Mouse (Mus musculus) lung, postnatal 0 days (tissue): ENCODE results near the gene Olfr286.

Source experiments
- CTCF ChIP-seq: IDR thresholded peaks from 2 replicates; pipeline ENCODE4 v1.5.1; 2016; ENCODE audit warnings: antibody characterized with exemption, mild to moderate bottlenecking
- EP300 ChIP-seq: IDR thresholded peaks from 2 replicates; pipeline ENCODE4 v1.6.1; 2016; ENCODE audit warnings: antibody characterized with exemption, mild to moderate bottlenecking, control low read depth

- TF ChIP-seq CTCF (peak; percentile 88), EP300 (no peak; the same call in 1 of the 2 replicates)
These were observed 53.0 kb downstream of the Olfr286 start for GRCm38 (mm10) chr15:98181132-98181711.
